Mouse (Mus musculus): Measurements from ENCODE around the gene Olfr263.

- TF ChIP-seq POLR2A (IDR thresholded peaks at IDR 0.05; ENCODE audit: low read depth, low read length) (no peak), CTCF (IDR thresholded peaks at IDR 0.05; ENCODE audit: extremely low read depth, insufficient read depth, insufficient read length, insufficient replicate concordance) (no peak)
Observed at GRCm38 (mm10) chr13:21173072-21173471, 43.6 kb downstream of the Olfr263 start.
